Mouse (Mus musculus): ENCODE data around the gene Hnrnpc. TPM values are rescaled to one million over a fixed set of nuclear protein-coding genes. Genes with fewer than 3 reads are reported as not detected.
"Not testable (repeated sequence)": the region's sequence is repeated elsewhere in the genome, so short reads cannot be mapped to it uniquely, and the experiment has no call there.

Gene Hnrnpc
- polyA plus RNA-seq, 1 experiment = 83.7 TPM

DNA sequence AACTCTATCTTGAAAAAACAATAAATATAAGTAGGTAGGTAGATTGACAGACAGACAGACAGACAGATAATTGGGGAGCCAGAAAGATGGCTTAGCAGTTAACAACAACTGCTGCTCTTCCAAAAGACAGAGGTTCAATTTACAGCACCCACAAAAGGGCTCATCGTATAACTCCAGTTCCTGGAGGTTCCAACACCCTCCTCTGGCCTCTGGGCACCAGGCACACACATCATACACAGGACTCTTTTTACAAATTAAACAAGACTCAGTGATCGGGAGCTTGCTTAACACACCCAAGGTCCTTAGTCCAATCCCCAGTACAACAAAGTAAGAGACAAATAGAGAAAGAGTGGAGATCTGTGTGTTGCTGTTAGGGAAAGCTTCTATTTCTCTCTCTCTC, 1.5 kb upstream of the Hnrnpc start:
- TF ChIP-seq POLR2A (IDR thresholded peaks at IDR 0.05; ENCODE audit: borderline replicate concordance, extremely low read depth, low read depth, low read length) (no peak), CTCF (IDR thresholded peaks at IDR 0.05; ENCODE audit: insufficient read depth, low read length) (no peak)
- peaks cover 9% of the 10 kb centered on the region for H3K4me1 ChIP-seq (ENCODE audit: control insufficient read depth, insufficient read depth, low read length)
- WGBS = 67% methylated on average over 2 of the region's 2 CpGs
- H3K4me3 ChIP-seq (replicated peaks; ENCODE audit: extremely low read depth, low read depth, low read length) = no peak overlapping the region
- no peak for DNase-seq

DNA sequence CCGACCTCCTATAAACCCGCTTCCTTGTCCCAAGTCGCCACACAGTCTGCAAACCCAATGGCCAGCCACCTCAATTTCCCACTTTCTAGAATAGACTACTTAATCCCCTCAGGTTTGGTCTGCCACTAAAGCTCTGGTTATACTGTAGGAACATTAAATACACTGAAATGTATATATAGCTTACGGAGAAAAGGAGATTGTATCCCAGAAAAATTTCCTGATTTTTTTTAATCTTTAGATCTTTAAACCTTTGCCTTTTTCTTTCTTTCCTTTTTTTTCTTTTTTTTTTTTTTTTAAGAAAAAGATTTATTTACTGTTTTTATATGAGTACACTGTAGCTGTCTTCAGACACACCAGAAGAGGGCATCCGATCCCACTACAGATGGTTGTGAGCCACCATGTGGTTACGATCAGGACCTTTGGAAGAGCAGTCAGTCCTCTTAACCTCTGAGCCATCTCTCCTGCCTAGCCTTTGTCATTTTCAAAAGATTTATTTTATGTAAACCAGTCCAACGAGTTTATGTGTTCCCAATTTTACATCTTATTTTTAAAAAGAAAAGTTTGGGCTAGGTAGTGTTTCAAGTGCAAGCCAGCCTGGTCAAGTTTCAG, 953 bp upstream of the Hnrnpc start:
- no peak for TF ChIP-seq CTCF (IDR thresholded peaks at IDR 0.05; ENCODE audit: insufficient read depth, low read length)
- no peak for TF ChIP-seq POLR2A (IDR thresholded peaks at IDR 0.05; ENCODE audit: borderline replicate concordance, extremely low read depth, low read depth, low read length)
- Histone ChIP-seq H3K4me1 (ENCODE audit: control insufficient read depth, insufficient read depth, low read length) (peaks cover 9% of the 10 kb centered on the region), H3K4me3 (replicated peaks; ENCODE audit: extremely low read depth, low read depth, low read length) (peak overlapping the region; percentile 52)
- DNase-seq = no peak
- WGBS = 34% methylated on average over 7 of the region's 7 CpGs

DNA sequence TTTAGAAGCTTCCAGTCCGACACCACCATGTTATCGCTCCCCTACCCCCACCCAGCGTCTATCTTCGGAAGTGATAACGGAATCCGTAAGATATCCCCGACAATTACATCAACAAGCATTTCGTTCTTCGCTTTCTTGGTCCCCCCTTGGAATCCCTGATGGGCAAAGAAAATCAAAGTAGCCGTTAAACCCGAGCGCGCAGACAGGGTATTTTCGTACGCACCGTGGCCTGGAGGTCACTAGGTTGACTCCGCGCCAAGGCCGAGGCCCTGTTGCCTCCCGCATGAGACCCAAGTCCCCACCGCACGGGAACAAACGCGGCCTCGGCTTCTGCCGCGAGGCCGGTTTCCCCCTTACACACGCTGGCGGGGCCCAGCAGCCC, 363 bp downstream of the Hnrnpc start:
- Histone ChIP-seq H3K4me3 (replicated peaks; ENCODE audit: extremely low read depth, low read depth, low read length) (peak overlapping the region; percentile 100), H3K4me1 (ENCODE audit: control insufficient read depth, insufficient read depth, low read length) (peaks cover 15% of the 10 kb centered on the region)
- no peak for TF ChIP-seq CTCF (IDR thresholded peaks at IDR 0.05; ENCODE audit: insufficient read depth, low read length)
- no peak for TF ChIP-seq POLR2A (IDR thresholded peaks at IDR 0.05; ENCODE audit: borderline replicate concordance, extremely low read depth, low read depth, low read length)
- WGBS = under 1% methylated on average over 30 of the region's 30 CpGs
- DNase-seq = no peak

DNA sequence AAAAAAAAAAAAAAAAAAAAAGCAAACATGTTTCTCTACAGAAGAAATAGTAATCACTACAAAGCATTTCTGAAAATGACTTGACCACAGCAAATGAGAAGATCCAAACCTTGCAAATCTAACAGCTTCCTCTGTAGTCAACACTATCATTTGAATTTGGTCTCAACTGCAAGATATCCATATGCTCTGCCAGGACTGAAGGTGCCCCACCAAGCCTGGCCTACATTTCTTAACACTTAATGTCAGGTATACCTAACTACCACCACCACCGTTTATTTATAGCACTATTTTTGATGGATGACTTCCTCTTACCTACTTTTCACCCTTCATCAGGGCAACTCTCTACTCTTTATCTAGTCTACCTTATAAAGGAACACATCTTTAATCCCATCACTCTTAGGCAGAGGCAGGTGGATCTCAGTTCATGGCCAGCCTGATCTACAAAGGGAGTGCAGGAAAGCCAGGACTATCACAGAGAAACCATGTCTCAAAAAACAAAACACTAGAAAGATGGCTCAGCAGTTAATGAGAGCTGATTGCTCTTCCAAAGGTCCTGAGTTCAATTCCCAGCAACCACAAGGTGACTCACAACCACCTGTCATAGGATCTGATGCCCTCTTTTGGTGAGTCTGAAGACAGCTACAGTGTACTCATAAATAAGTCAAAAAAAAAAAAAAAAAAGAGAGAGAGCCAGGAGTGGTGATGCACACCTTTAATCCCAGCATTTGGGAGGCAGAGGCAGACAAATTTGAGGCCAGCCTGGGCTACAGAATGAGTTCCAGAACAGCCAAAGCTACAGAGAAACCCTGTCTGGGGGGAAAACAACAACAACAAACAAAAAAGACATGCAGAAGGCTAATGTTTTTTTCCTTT, 2.3 kb downstream of the Hnrnpc start:
- H3K4me1 ChIP-seq (ENCODE audit: control insufficient read depth, insufficient read depth, low read length) = peaks cover 11% of the 10 kb centered on the region
- no peak for DNase-seq
- TF ChIP-seq CTCF (IDR thresholded peaks at IDR 0.05; ENCODE audit: insufficient read depth, low read length) = no peak
- TF ChIP-seq POLR2A (IDR thresholded peaks at IDR 0.05; ENCODE audit: borderline replicate concordance, extremely low read depth, low read depth, low read length) = no peak
- H3K4me3 ChIP-seq (replicated peaks; ENCODE audit: extremely low read depth, low read depth, low read length) = no peak overlapping the region
- WGBS = 11% methylated on average over 1 of the region's 1 CpGs

DNA sequence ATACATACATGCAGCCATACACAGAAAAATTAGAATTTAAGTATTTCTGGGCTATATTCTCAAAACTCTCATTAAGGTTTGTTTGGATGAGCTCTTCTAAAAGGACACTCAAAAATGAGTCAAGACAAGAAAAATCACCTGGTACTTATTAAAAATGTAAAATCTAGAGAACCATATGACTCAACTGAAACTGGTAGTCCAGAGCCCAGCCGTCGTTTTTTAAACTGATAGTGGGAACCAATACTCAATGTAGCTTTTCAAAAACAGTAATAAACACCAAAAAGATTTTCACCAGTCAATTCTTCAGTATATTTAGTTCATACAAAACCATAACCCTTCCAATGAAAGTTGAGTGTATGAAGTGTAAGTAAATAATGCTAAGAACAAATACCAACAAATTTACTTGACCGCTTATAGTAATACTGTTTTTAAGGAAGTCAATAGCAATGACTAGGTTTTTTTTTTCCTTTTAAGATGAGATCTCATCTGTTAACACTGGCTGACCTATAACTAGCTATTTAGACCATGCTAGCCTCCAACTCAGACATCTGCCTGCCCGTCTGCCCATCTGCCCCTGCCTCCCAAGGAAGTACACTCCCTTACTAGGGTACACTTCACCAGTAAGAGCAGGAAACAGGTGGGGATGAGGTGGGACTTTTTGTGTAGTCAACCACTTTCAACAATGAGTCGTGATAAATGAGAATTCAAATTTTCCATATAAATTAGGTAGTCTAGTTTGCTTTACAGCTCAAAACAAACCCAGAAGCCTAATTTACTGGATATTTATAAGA, 3.5 kb downstream of the Hnrnpc start:
- no peak for TF ChIP-seq POLR2A (IDR thresholded peaks at IDR 0.05; ENCODE audit: borderline replicate concordance, extremely low read depth, low read depth, low read length)
- TF ChIP-seq CTCF (IDR thresholded peaks at IDR 0.05; ENCODE audit: insufficient read depth, low read length) = no peak
- Histone ChIP-seq H3K4me1 (ENCODE audit: control insufficient read depth, insufficient read depth, low read length) (peaks cover 10% of the 10 kb centered on the region), H3K4me3 (replicated peaks; ENCODE audit: extremely low read depth, low read depth, low read length) (no peak overlapping the region)
- no peak for DNase-seq
- WGBS = 22% methylated on average over 5 of the region's 5 CpGs

DNA sequence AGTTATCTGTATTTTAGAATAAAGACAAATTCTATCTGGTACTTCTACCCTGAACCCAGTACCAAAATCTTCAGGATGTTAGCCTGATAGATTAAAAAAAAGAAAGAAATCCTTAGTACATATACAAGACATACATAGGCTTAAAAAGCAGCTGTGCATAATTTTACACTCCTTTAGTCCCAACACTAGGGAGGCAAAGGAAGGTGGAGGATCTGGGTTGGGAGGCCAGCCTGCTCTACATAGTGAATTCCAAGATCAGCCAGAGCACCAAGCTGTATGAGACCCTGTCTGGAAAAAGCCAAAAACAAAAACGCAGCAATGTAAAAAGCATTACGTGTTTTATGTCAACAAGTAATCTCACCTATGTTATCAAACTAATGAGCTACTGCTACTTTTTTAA, 4.3 kb downstream of the Hnrnpc start:
- no peak for TF ChIP-seq CTCF (IDR thresholded peaks at IDR 0.05; ENCODE audit: insufficient read depth, low read length)
- TF ChIP-seq POLR2A (IDR thresholded peaks at IDR 0.05; ENCODE audit: borderline replicate concordance, extremely low read depth, low read depth, low read length) = no peak
- 40% methylated on average over 2 of the region's 2 CpGs for WGBS
- Histone ChIP-seq H3K4me1 (ENCODE audit: control insufficient read depth, insufficient read depth, low read length) (peaks cover 10% of the 10 kb centered on the region), H3K4me3 (replicated peaks; ENCODE audit: extremely low read depth, low read depth, low read length) (no peak overlapping the region)
- DNase-seq = no peak

DNA sequence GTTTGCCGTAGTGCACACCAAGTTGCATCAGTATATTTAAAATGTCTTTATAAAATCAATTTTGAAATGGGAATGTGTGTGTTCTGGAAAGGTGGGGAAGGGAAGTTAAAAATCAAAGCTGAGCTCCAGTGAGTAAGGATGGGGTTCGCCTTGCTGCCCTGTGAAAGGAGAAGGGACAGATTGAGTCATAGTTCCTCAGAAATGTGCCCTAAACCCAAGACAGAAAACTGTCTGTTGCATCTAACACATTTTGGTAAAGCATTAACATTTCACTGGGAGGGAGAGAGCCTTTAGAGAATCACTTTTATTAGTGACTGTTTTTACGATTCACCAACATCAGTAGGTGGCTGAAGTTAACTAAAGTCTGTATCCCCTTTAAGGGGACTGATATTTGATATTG, 5.4 kb downstream of the Hnrnpc start:
- not testable (repeated sequence) for H3K4me3 ChIP-seq (replicated peaks; ENCODE audit: extremely low read depth, low read depth, low read length); DNase-seq
- 46% methylated on average over 3 of the region's 3 CpGs for WGBS
- H3K4me1 ChIP-seq (ENCODE audit: control insufficient read depth, insufficient read depth, low read length) = peaks cover 10% of the 10 kb centered on the region

DNA sequence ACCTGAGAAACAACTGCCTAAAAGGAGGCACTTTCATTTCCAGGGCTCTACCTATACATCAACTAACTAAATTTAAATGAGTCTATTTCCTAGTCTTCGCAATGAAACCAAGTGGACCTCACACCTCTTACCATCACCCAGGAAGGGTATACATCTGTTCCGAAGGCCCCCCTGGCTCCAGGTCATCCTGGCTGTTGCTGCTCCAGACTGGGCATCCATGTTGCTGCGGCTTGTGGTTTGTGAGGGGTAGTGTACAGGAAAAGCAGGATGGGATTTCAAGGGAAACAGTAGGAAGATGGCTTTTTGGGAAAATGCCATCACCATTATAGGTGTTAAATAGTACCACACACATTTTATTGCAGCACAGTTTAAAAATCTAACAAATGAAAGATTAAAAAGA, 6.6 kb downstream of the Hnrnpc start:
- not testable (repeated sequence) for DNase-seq; H3K4me3 ChIP-seq (replicated peaks; ENCODE audit: extremely low read depth, low read depth, low read length)
- WGBS = 90% methylated on average over 3 of the region's 3 CpGs
- H3K4me1 ChIP-seq (ENCODE audit: control insufficient read depth, insufficient read depth, low read length) = peaks cover 10% of the 10 kb centered on the region

DNA sequence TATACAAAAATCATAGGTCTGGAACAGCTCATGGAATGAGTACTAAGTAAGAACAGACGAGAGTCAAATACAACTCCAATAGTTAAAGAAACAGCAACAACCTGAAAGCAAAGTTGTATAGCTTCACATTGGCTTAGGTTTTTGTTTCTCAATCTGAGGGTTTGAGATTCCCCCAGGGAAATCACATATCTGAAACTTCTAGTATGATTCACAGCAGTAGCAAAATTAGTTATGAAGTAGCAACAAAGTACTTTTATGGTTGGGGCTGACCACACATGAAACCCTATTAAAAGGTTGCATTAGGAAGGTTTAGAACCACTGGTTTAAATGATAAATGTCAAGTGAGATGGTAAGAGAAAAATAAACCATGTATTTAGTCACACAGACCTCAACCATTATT, 9.3 kb downstream of the Hnrnpc start:
- H3K4me3 ChIP-seq (replicated peaks; ENCODE audit: extremely low read depth, low read depth, low read length) = no peak overlapping the region
- 54% methylated on average over 1 of the region's 1 CpGs for WGBS
- H3K4me1 ChIP-seq (ENCODE audit: control insufficient read depth, insufficient read depth, low read length) = peaks cover 5% of the 10 kb centered on the region
- DNase-seq = no peak
- TF ChIP-seq CTCF (IDR thresholded peaks at IDR 0.05; ENCODE audit: insufficient read depth, low read length) (no peak), POLR2A (IDR thresholded peaks at IDR 0.05; ENCODE audit: borderline replicate concordance, extremely low read depth, low read depth, low read length) (no peak)

DNA sequence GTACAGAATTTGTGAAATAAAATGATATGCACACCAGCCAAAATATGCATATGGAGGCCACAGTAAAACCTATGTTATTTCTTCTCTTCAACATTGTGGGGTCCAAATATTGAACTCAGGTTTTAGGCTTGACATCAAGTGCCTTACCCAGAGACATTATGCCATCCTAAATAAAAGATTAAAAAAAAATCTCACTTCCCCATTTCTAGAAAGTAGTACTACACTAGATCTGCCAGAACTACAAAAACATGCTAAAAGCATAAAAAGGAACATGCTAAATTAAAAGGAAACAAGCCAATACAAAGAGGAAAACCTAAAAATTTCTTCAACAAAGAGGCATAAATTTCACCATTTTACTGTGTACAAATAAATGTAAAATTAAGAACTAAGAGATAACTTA, 20.7 kb downstream of the Hnrnpc start:
- DNase-seq = no peak
- H3K4me3 ChIP-seq (replicated peaks; ENCODE audit: extremely low read depth, low read depth, low read length) = no peak overlapping the region
- no peak for TF ChIP-seq CTCF (IDR thresholded peaks at IDR 0.05; ENCODE audit: insufficient read depth, low read length)
- no peak for TF ChIP-seq POLR2A (IDR thresholded peaks at IDR 0.05; ENCODE audit: borderline replicate concordance, extremely low read depth, low read depth, low read length)
- H3K4me1 ChIP-seq (ENCODE audit: control insufficient read depth, insufficient read depth, low read length) = no peaks in the 10 kb centered on the region; the same call in 1 of the 2 replicates

All from lung, adult 2 months (tissue).